Mouse (Mus musculus) kidney, adult 2 months (tissue): ENCODE data around the gene Ell. TPM values are rescaled to one million over a fixed set of nuclear protein-coding genes. Genes with fewer than 3 reads are reported as not detected.
"Not testable (repeated sequence)": the region's sequence is repeated elsewhere in the genome, so short reads cannot be mapped to it uniquely, and the experiment has no call there.

Experiments
- DNase-seq: peaks from one replicate; pipeline ENCODE4 v3.0.0; 2021
- H3K27ac ChIP-seq: fragments of 200-500 bp; 2 replicates; pipeline ENCODE4 v1.5.1; 2012; ENCODE audit warnings: low read depth, low read length, control low read depth, inconsistent platforms; ENCODE audit not compliant: insufficient read depth
- H3K27me3 ChIP-seq: fragments of 200-500 bp; replicated peaks from 2 replicates; pipeline ENCODE4 v1.6.1; 2012; ENCODE audit warnings: mild to moderate bottlenecking, moderate library complexity, low read length, inconsistent platforms; ENCODE audit not compliant: control insufficient read depth, insufficient read depth
- H3K36me3 ChIP-seq: fragments of 200-500 bp; 2 replicates; pipeline ENCODE4 v1.6.1; 2012; ENCODE audit warnings: mild to moderate bottlenecking, moderate library complexity, low read length, inconsistent platforms; ENCODE audit not compliant: control insufficient read depth, insufficient read depth
- H3K4me1 ChIP-seq: fragments of 200-500 bp; 2 replicates; pipeline ENCODE4 v1.6.1; 2011; ENCODE audit warnings: low read length; ENCODE audit not compliant: control insufficient read depth, insufficient read depth
- H3K4me3 ChIP-seq: fragments of 200-500 bp; 2 replicates; pipeline ENCODE4 v1.5.1; 2011; ENCODE audit warnings: mild to moderate bottlenecking, low read depth, low read length, control low read depth; ENCODE audit not compliant: insufficient read depth
- CTCF ChIP-seq: fragments of 200-500 bp; conservative IDR thresholded peaks from 2 replicates; pipeline ENCODE4 v1.5.1; 2011; ENCODE audit warnings: low read depth, mild to moderate bottlenecking, control low read depth, low read length, moderate library complexity, mixed read lengths; ENCODE audit not compliant: insufficient read depth, insufficient read length
- POLR2A ChIP-seq: fragments of 200-500 bp; IDR thresholded peaks from one replicate; pipeline ENCODE4 v1.6.1; 2011; ENCODE audit warnings: low read depth, low read length, control low read depth
- WGBS: fragments of 180-500 bp; shearing (Covaris S2); methylation state at CpG from one replicate; pipeline ENCODE4 v1.1.7; 2018; 5-methylcytosine and 5-hydroxymethylcytosine counted together
- polyA plus RNA-seq: library from polyadenylated mRNA; depleted of rRNA; stranded (reverse); fragments of >200 nt; gene quantifications from 2 replicates; pipeline ENCODE4 v1.2.3, GENCODE M21; 2012

The Ell gene
- polyA plus RNA-seq, 1 experiment: 16.4 TPM

- Histone ChIP-seq H3K27me3 (no peaks in the 10 kb centered on the region), H3K4me3 (no peak overlapping the region), H3K36me3 (no peaks in the 10 kb centered on the region; the same call in 1 of the 2 replicates), H3K4me1 (peaks cover 18% of the 10 kb centered on the region), H3K27ac (no peak overlapping the region)
- no peak for DNase-seq
- no peak for TF ChIP-seq CTCF
- TF ChIP-seq POLR2A: no peak
- WGBS: 62% methylated on average over 5 of the region's 5 CpGs
Measured at GRCm38 (mm10) chr8:70507027-70507393, 32.2 kb upstream of the Ell start.

GRCm38 (mm10) chr8:70509281-70509952, 29.8 kb upstream of the Ell start:
- TF ChIP-seq CTCF (no peak), POLR2A (no peak)

GRCm38 (mm10) chr8:70510228-70510915, 28.9 kb upstream of the Ell start, which contains the start of gene Uba52:
Gene Uba52 (minus strand): TSS chr8:70510801.
- peaks cover 19% of the 10 kb centered on the region for H3K4me1 ChIP-seq
- under 1% methylated on average over 74 of the region's 74 CpGs for WGBS

More at GRCm38 (mm10) chr8:70509281-70509952, 29.8 kb upstream of the Ell start:
- no peak for DNase-seq
- 5% methylated on average over 25 of the region's 25 CpGs for WGBS
- Histone ChIP-seq H3K36me3 (no peaks in the 10 kb centered on the region; the same call in 1 of the 2 replicates), H3K27ac (peak overlapping the region; percentile 60), H3K4me3 (peak overlapping the region; percentile 88), H3K4me1 (peaks cover 22% of the 10 kb centered on the region), H3K27me3 (no peaks in the 10 kb centered on the region)

GRCm38 (mm10) chr8:70511174-70511573, 28.1 kb upstream of the Ell start:
- not testable (repeated sequence) for H3K27me3 ChIP-seq, DNase-seq, H3K27ac ChIP-seq, H3K36me3 ChIP-seq
- Histone ChIP-seq H3K4me1 (peaks cover 12% of the 10 kb centered on the region), H3K4me3 (peak overlapping the region; percentile 86)
- 80% methylated on average over 6 of the region's 6 CpGs for WGBS

More at GRCm38 (mm10) chr8:70510228-70510915, 28.9 kb upstream of the Ell start, which contains the start of gene Uba52:
- DNase-seq: peak; percentile 98
- Histone ChIP-seq H3K27me3 (no peaks in the 10 kb centered on the region), H3K27ac (peak within 1 kb of the TSS; percentile 77), H3K36me3 (no peaks in the 10 kb centered on the region; the same call in 1 of the 2 replicates), H3K4me3 (peak within 1 kb of the TSS; percentile 88)
- TF ChIP-seq CTCF (no peak), POLR2A (peak; percentile 66)

GRCm38 (mm10) chr8:70511770-70512169, 27.5 kb upstream of the Ell start:
- Histone ChIP-seq H3K4me3 (no peak overlapping the region), H3K4me1 (peaks cover 12% of the 10 kb centered on the region), H3K27ac (no peak overlapping the region), H3K27me3 (no peaks in the 10 kb centered on the region), H3K36me3 (no peaks in the 10 kb centered on the region; the same call in 1 of the 2 replicates)
- WGBS: 98% methylated on average over 2 of the region's 2 CpGs
- no peak for DNase-seq
- TF ChIP-seq POLR2A (no peak), CTCF (no peak)

GRCm38 (mm10) chr8:70512253-70512903, 26.9 kb upstream of the Ell start:
- no peaks in the 10 kb centered on the region; the same call in 1 of the 2 replicates for H3K36me3 ChIP-seq
- H3K27me3 ChIP-seq: no peaks in the 10 kb centered on the region
- H3K27ac ChIP-seq: no peak overlapping the region
- DNase-seq: no peak
- TF ChIP-seq POLR2A (no peak), CTCF (no peak)
- H3K4me1 ChIP-seq: peaks cover 12% of the 10 kb centered on the region
- 90% methylated on average over 11 of the region's 11 CpGs for WGBS
- no peak overlapping the region for H3K4me3 ChIP-seq

GRCm38 (mm10) chr8:70513441-70513840, 25.8 kb upstream of the Ell start:
- TF ChIP-seq POLR2A: no peak
- no peak for TF ChIP-seq CTCF
- no peak for DNase-seq
- no peaks in the 10 kb centered on the region for H3K36me3 ChIP-seq

More at GRCm38 (mm10) chr8:70513441-70513840, 25.8 kb upstream of the Ell start:
- H3K4me3 ChIP-seq: no peak overlapping the region
- H3K4me1 ChIP-seq: peaks cover 12% of the 10 kb centered on the region
- 23% methylated on average over 2 of the region's 2 CpGs for WGBS
- H3K27ac ChIP-seq: no peak overlapping the region
- no peaks in the 10 kb centered on the region for H3K27me3 ChIP-seq
